Mouse (Mus musculus) cerebellum, adult 18-20 months (tissue): ENCODE data around the gene Tcaf3.

ENCODE experiments used
- DNase-seq, 2 experiments: peaks; one replicate each; pipeline ENCODE4 v3.0.0; 2021

Gene Tcaf3

GRCm38 (mm10) chr6:42542036-42543031 is 55.2 kb downstream of the Tcaf3 start:
- DNase-seq: no peak

- DNase-seq: no peak
These were observed 56.8 kb downstream of the Tcaf3 start for GRCm38 (mm10) chr6:42540681-42541080.

- DNase-seq: no peak
These were observed 57.8 kb downstream of the Tcaf3 start for GRCm38 (mm10) chr6:42539711-42540110.
